Mouse (Mus musculus) embryonic fibroblast, embryonic 13.5 days (primary cell): ENCODE results near the gene March4.

Experiments
- CTCF ChIP-seq: IDR thresholded peaks from 2 replicates; pipeline ENCODE4 v1.5.1; 2011; ENCODE audit warnings: mild to moderate bottlenecking, control low read depth, low read length, moderate library complexity, borderline replicate concordance; ENCODE audit not compliant: insufficient read depth
- POLR2A ChIP-seq: IDR thresholded peaks from 2 replicates; pipeline ENCODE4 v1.6.1; 2011; ENCODE audit warnings: low read depth, mild to moderate bottlenecking, control low read depth, low read length, moderate library complexity

DNA sequence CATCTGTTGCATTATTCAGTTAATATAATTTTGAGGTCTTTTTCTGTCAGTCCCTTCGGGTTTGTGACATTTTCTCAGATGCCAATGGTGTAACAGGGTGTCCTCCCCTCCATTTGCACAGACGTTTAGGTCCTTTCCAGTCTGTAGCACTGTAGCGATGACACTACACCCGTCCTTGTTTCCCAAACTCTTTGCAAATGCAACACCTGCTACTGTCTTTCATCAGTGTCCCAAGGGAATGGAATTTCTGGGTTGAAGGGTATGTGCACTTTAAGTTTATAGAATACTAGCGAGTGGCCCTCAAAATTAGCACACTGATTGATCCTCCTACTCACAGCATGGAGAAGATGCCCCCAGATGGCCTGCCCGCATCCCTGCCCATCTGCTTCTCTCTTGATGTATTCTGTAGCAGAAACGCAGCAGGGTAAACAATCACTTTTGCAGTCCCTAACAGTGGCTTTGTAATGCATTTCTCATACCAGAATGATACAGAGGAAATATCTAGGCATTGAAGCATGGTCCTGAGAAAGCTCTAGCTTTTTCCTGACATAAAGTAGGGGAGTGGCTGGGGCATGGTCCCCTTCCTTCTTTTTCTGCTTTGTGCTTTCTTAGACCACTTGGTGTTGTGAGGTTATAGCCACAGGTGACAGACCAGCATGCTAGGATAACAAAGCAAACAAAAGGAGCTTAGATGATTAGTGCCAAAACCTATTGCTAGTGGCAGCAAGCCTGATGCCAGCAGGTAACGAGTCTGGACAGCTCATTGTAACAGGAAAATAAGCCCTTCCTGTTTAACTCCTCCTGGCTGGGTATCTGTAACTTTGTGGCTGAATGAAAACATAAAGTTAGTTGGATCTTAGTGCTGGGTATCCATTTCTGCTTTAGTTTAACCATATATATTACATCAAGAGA is 117.7 kb downstream of the March4 start:
- no peak for TF ChIP-seq CTCF
- no peak for TF ChIP-seq POLR2A
